Mouse (Mus musculus) lung, postnatal 25 days (tissue): ENCODE measurements at regions not wholly inside any gene's neighbourhood (a gene's known extent, or its start where the extent isn't known, plus 50 kb on each side); places are given as distances from the start of the nearest gene placed in this dataset.

Source experiments
- DNase-seq: peaks from one replicate; pipeline ENCODE4 v3.0.0; 2022; ENCODE audit warnings: low spot score

DNA sequence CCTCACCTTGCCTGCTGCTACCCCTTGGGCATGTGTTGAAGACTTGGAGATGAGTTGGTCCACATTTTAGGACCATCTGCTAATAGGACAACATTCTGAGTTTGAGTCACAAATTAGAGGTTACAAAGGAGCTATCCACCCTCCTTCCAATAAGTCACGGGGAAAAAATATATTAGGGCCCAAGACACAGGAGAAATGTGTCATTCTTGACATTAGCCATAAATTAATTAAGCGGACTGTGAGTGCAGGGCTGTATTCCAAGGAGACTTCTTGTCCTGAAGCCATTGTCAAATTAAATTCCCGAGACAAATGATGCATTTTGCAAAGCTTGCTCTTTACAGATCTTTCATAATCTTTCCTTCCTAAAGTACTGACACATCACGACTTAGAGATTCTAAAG, 79.2 kb downstream of the 1700020N01Rik start:
- no peak for DNase-seq

DNA sequence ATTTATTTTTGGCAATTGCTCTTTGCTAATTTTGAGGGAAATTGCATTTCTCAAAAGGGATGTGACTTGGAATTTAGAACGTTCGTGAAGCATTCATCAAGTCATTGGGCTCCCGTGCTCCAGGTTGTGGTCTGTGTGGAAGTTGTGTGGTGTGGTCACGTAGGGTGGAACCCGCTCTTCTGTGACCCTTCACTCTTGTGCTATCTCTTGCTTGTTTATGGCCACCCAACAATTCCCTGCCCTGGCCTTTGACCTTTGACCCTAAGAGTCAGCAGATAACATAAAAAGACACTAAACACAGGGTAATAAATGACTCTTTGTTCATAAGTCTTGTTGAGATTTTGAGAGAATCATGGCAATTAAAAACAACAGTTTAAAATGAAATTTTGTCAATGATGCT, 79.7 kb downstream of the 1700020N01Rik start:
- DNase-seq, result no peak

DNA sequence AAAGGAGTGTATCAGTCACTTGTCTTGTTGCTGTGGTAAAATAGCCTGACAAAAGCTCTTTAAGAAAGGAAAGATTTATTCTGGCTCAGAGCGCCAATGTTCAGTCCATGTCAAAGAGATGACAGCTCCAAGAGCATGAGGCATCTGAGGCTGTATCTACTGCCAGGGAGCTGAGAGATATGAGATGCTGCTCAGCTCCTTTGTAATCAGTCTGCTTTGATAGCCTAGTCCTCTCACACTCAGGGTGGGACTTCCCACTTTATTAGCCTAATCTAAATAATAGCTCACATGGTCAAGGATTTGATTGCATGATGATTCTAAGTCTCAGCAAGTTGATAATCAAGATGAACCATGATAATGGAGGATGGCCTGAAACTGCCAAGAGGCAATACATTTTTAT, 80.9 kb downstream of the 1700020N01Rik start:
- no peak for DNase-seq

GRCm38 (mm10) chr10:21675786-21676185, 82.8 kb downstream of the 1700020N01Rik start:
- DNase-seq, result no peak

DNA sequence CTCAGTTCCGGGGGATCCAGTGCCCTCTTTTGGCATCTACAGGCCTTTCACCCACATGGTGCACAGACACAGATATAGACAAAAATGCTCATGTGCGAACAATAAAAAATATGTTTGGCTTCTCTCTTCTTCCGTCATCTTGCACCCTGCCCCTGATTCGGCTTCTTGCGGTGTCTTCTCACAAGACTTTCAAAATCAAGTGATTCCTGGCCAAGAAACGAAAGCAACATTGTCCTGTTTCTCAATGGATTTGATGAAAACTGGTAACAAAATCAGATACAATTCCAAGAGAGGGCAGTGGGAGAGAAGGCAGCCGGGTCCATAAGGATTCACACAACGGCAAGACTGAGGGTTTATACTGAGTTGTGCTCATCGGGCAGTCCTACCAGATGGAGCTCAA, 85.0 kb downstream of the 1700020N01Rik start:
- DNase-seq, result no peak

DNA sequence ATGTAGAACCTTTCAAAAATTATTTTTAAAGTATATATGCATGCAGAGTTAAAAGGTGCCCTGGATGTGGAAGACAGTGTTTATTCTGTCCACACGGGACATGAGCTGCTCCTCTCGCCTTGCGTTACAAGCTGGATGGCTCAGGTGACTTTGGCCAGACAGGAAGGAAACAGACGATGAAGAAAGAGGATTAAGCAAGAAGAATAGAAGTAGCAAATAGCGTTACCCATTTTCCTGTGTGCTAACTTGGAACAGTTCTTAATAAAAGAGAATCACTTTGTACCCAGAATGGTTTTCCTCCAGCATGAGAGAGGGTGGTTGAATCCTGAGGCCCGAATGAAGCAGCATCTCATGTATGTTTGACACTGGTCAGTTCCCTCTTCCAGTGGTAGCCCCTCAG, 85.4 kb downstream of the 1700020N01Rik start:
- DNase-seq, result no peak

DNA sequence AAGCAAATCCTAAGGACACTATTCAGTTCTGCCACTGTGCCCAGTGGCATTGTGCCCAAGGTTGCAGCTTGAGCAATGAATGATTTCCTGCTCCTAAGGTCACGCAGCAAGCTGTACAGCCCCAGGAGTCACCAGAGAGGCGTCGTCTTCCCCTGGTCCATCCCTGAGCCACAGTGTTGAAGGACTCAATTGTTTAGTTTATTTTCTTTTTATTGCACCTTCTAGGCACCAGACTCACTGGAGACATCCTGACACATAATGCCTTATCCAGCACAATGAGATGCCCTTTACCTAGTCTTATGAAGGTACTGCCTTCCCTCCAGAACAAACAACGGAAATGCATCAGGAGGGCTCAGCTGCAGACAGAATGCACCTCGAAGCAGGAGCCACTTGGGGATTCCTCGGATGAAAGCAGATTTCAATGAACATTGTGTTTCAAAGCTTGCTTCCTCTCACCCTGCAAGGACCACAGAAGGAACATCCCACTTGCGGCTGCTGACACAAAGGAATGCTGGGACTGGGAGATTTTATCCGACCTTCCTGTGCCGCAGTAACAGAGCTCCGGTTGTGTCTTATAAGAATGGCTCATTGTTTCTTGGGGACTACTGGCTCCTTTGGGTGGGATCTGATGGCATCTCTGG, 86.0 kb downstream of the 1700020N01Rik start:
- peak; percentile 71 for DNase-seq

- DNase-seq, result no peak
These were observed 87.8 kb downstream of the 1700020N01Rik start for GRCm38 (mm10) chr10:21680789-21681188.

GRCm38 (mm10) chr10:21684286-21685013, 91.5 kb downstream of the 1700020N01Rik start:
- no peak for DNase-seq

DNA sequence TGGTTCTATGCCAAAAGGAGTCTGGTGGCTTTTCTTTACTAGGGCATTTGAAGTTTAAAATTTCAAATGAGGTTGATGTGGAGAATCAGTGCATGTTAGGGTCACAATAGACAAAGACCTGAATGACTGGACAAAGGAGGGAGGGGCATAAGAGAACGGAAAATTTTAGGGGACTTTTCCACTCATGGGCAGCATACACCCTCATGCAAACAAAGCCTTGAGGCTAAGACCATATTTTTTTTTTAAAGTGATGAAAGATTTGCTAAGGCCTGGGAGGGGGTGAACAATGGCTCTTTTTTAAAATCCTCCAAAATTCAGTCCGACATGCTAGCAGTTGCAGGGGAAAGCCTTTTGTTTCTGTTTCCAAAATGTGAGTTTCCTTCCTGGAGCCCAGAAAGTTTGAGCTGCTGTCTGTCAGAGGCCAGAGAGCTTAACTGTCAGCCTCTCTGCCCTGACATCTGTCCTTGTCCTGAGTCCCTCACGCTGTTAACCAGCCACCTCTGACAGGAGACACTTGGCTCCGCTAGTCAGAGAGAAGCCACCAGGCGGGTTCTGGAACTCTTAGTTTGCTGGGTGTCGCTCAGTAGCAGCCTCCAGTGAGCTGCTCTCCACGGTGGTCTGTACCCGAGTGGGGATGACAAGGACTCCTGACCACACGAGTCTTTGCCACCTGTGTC, 92.3 kb downstream of the 1700020N01Rik start:
- DNase-seq, result peak; percentile 67

GRCm38 (mm10) chr10:21686060-21686459, 93.1 kb downstream of the 1700020N01Rik start:
- DNase-seq, result peak; percentile 63

- no peak for DNase-seq
These were observed 94.5 kb downstream of the 1700020N01Rik start for GRCm38 (mm10) chr10:21687484-21687883.

- no peak for DNase-seq
These were observed 95.6 kb downstream of the 1700020N01Rik start for GRCm38 (mm10) chr10:21688513-21688912.

- no peak for DNase-seq
These were observed 96.9 kb downstream of the 1700020N01Rik start for GRCm38 (mm10) chr10:21689847-21690269.

GRCm38 (mm10) chr10:21695185-21695584, 102.2 kb downstream of the 1700020N01Rik start:
- DNase-seq, result no peak

DNA sequence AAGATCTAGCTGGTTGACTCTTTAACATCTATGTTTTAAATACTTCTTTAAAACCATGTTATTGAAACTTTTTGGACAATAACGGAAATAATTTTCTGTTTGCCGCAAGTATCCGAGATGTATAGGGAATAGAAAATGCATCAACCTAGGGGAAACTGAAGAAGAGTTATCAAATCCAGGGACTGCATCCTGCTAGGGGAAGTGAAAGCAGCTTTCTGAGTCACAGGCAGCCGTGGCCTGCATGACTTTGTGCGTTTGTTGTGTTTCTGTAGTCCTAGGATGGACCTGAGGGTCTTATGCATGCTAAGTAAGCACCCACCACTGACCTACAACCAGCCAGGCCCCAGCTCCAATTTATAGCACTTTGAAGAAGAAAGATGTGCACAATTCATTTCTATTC, 103.7 kb downstream of the 1700020N01Rik start:
- no peak for DNase-seq

DNA sequence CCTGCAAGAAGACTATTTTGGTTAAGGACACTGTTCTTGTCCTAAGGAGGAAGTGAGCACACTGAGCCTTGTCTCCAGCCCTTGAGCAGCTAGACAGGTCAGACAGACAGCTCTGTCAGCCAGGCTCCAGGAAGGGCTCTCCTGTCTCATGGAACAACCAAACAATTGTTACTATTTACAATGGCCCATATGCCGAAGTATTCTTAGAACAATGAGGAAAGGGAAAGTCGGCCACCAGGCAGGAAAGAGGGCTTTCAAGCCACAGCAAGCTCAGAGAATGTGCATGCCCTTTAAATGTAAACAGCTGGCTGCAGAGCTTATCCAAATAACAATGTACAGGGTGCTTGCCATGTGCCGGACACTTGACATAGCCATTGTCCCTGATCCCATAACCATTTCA, 108.6 kb downstream of the 1700020N01Rik start:
- peak; percentile 71 for DNase-seq

- no peak for DNase-seq
These were observed 109.2 kb downstream of the 1700020N01Rik start for GRCm38 (mm10) chr10:21702134-21702533.

DNA sequence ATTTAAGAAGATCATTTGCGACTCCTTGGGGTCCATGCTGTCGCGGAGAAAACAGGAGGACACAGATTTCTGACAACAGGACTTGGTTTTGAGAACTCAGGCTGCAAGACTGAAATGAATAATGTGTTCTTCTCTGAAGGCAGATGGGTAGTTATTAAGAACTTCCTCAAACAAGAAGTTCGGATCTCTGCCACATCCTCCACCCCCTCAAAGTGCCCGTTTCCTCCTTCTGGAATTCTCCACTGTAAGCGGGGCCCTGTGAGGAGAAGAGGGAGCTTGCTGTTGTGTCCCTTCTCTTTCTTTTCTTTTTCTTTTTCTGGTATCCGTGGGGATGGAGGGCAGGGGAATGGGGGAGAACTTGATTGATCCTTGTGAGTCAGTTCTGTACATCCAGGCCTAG, 118.9 kb downstream of the 1700020N01Rik start:
- no peak for DNase-seq

GRCm38 (mm10) chr10:21712828-21713227, 119.9 kb downstream of the 1700020N01Rik start:
- no peak for DNase-seq

DNA sequence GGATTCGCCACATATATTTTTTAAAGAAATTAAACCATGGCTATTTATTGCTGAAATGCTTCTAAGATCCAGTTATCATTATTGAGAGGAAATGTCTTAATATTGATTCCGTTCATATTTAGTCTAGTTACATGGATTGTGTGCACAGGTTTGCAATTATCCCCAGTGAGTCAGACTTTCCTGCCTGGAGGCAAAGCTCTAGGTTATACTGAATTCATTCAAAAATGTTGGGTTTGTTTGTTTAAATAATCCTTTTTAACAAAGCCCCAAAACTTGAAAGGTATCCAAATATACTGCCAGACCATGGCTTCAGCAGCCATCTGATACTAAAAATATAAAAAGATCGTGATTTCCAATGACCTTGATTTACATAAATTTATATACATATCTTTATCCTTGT, 122.5 kb downstream of the 1700020N01Rik start:
- DNase-seq, result no peak

- no peak for DNase-seq
These were observed 125.2 kb downstream of the 1700020N01Rik start for GRCm38 (mm10) chr10:21718189-21718588.

GRCm38 (mm10) chr10:21724351-21724750, 131.4 kb downstream of the 1700020N01Rik start:
- no peak for DNase-seq
